Comparison of ENCODE assay signal across 10 mouse cellular contexts in genomic region chr13:23402626-23403025, GRCm38 (mm10). TPM values are rescaled to one million over a fixed set of nuclear protein-coding genes. Genes with fewer than 3 reads are reported as not detected.
DNase-seq lines count a peak whose midpoint lies in the region; ATAC-seq lines count a peak whose summit lies in the region.
"Had no signal": no experiment of that assay in that cellular context is flagged by ENCODE, and none has a peak within 500 bp of the region (broad histone marks: within the 10 kb centered on the region; RNA-seq: fewer than 3 reads in every experiment).

No protein-coding gene starts in this region.

- H3K36me3 ChIP-seq in erythroblast, embryonic 14.5 days (ENCODE audit: control insufficient read depth): no peaks in the 10 kb centered on the region
- H3K36me3 ChIP-seq in kidney, embryonic 15.5 days: no peaks in the 10 kb centered on the region
- H3K36me3 ChIP-seq: neural tube, embryonic 13.5 days had no signal

- WGBS in kidney, embryonic 15.5 days: 27% methylated on average over 2 of the region's 2 CpGs

- H3K9me3 ChIP-seq in erythroblast, embryonic 14.5 days (ENCODE audit: control insufficient read depth, low read length): no peaks in the 10 kb centered on the region
- H3K9me3 ChIP-seq in kidney, embryonic 15.5 days (replicated peaks): no peaks in the 10 kb centered on the region
- H3K9me3 ChIP-seq: neural tube, embryonic 13.5 days had no signal

- H3K4me2 ChIP-seq in kidney, embryonic 15.5 days: peak overlapping the region; percentile 68; the same call in 1 of the 2 replicates

- no peak for DNase-seq in kidney, postnatal 36 days
- DNase-seq in embryo, embryonic 9.5 days (ENCODE audit: extremely low spot score): peak; percentile 27
- DNase-seq in mesoderm, embryonic 11.5 days (ENCODE audit: low read depth, low spot score): peak; percentile 52
- DNase-seq in adrenal gland, adult 8-10 months: no peak
- DNase-seq: cerebellum, postnatal 10 days had no signal

- H3K27ac ChIP-seq in kidney, embryonic 15.5 days: no peak overlapping the region
- H3K27ac ChIP-seq: neural tube, embryonic 13.5 days had no signal

- H3K9ac ChIP-seq in kidney, embryonic 15.5 days: no peak overlapping the region

- ATAC-seq in erythroblast, adult 5-6 weeks (replicated peaks; ENCODE audit: low FRiP score, poor library complexity, severe bottlenecking): no peak
- ATAC-seq in kidney, embryonic 15.5 days (replicated peaks; ENCODE audit: low FRiP score): no peak
- ATAC-seq in frontal cortex, adult (ENCODE audit: low TSS enrichment): no peak

- H3K27me3 ChIP-seq in erythroblast, embryonic 14.5 days (ENCODE audit: control insufficient read depth): peaks cover 34% of the 10 kb centered on the region
- H3K27me3 ChIP-seq in kidney, embryonic 15.5 days: peaks cover 36% of the 10 kb centered on the region

- H3K4me3 ChIP-seq in erythroblast, embryonic 14.5 days (replicated peaks): peak overlapping the region; percentile 62
- no peak overlapping the region for H3K4me3 ChIP-seq in kidney, embryonic 15.5 days (replicated peaks)

- peaks cover 24% of the 10 kb centered on the region for H3K4me1 ChIP-seq in erythroblast, embryonic 14.5 days (ENCODE audit: control insufficient read depth)
- H3K4me1 ChIP-seq in kidney, embryonic 15.5 days: peaks cover 10% of the 10 kb centered on the region

RNA-seq across cellular contexts. Expression of gene Abt1, which starts 21.0 kb away (rescaled TPM):
- polyA plus RNA-seq in erythroblast, embryonic 14.5 days (2012): 0.76 and 0.84 TPM in 2 replicates
- total RNA-seq in erythroblast, adult 5-6 weeks (2015; ENCODE audit: low replicate concordance): 1.7 and 1.9 TPM in 2 replicates
- total RNA-seq in erythroblast, adult 5-6 weeks (2017; ENCODE audit: low replicate concordance): 1.4 and 1.7 TPM in 2 replicates
- 13.5 and 13.7 TPM in 2 replicates for polyA plus RNA-seq in kidney, embryonic 15.5 days (2015; fragmentation: Nextera tagmentation; extraction: Ambion mirVana)
- 1 to 10 TPM; 6.5 to 7.8 (median 7.1) TPM for total RNA-seq in adrenal gland, adult 8-10 months (2022)

RNA-seq across cellular contexts. Expression of gene Zfp322a, which starts 33.6 kb away (rescaled TPM):
- 0.01 TPM in 2 replicates for polyA plus RNA-seq in erythroblast, embryonic 14.5 days (2012)
- 10.4 and 10.8 TPM in 2 replicates for total RNA-seq in erythroblast, adult 5-6 weeks (2015; ENCODE audit: low replicate concordance)
- total RNA-seq in erythroblast, adult 5-6 weeks (2017; ENCODE audit: low replicate concordance): 10.9 and 11.2 TPM in 2 replicates
- polyA plus RNA-seq in kidney, embryonic 15.5 days (2015; fragmentation: Nextera tagmentation; extraction: Ambion mirVana): 48.8 and 48.9 TPM in 2 replicates
- 10 to 100 TPM; 20.0 to 26.5 (median 23.6) TPM for total RNA-seq in adrenal gland, adult 8-10 months (2022)

Comparison
In these comparisons a context has a peak if more than half of its experiments do, and no peak if none do; other contexts are left out.
1. DNase-seq: peak in embryo, embryonic 9.5 days (single experiment) and mesoderm, embryonic 11.5 days (single experiment); none in kidney, postnatal 36 days (0 of 2) and adrenal gland, adult 8-10 months (single experiment).